Mouse (Mus musculus) T-helper 2 cell (primary cell): ENCODE measurements around the gene Csrnp1.

ENCODE experiments used
- in situ Hi-C: fragments of 300-600 bp; cut with MboI, MseI; formaldehyde crosslinking; loops from one replicate; pipeline ENCODE4 v1.15.1; 2025; ENCODE audit warnings: high pct_unique_total_duplicates

Gene Csrnp1

DNA sequence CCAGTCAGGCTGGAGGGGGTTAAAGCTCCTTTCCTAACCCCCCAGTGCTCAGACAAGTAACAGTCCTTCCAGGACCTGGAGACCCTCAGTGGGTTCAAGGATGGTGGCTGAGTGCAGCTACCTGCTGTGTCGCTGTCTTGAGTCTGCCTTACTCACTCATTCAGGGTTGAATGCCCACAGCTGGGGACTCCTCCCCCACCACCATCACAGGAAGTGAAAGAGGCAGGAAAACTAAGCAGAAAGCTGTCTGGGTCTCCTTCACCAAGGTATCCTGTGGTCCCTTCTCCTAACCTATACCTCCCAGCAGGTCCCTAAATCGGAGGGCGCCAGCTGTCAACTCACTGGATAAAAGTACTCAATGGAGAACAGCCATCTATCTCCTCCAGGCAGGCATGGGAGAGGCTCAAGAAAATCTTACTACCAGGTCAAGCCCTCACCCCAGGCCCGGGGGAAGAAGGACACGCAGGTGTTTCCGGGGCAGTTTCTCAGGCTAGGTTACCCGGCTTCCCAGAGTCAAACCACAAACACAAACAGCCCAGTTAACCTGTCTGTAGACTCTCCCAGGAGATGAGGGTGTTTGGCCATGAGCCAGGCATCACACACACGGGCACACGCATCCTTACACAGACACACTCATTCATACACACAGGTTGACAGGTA is 6.2 kb downstream of the Csrnp1 start:
- in situ Hi-C loops, result no loop called here

DNA sequence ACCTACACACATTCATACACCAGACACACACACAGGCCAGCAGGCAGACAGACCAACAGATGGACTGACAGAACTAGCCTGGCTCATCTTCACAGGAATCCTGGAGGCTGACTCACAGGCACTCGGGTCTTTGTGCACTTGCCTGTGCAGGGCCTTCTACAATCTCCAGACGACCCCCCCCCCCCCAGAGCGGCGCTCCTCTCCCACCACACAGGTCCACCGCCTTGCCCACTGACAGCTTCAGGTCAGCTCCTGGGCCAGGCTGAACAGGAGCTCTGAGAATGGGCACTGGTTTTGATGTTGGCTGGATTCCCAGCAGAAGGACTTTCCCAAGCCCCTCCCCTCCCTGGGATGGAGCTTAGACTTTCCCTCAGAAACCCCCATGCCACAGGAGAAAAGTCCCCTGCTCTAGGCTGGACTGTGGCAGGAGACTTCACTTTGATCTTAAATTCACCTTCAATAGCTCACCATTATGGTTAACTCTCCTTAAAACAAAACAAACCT is 6.8 kb downstream of the Csrnp1 start:
- in situ Hi-C loops, result no loop called here

GRCm38 (mm10) chr9:119976704-119977556 is 7.5 kb downstream of the Csrnp1 start:
- in situ Hi-C loops, result no loop called here

DNA sequence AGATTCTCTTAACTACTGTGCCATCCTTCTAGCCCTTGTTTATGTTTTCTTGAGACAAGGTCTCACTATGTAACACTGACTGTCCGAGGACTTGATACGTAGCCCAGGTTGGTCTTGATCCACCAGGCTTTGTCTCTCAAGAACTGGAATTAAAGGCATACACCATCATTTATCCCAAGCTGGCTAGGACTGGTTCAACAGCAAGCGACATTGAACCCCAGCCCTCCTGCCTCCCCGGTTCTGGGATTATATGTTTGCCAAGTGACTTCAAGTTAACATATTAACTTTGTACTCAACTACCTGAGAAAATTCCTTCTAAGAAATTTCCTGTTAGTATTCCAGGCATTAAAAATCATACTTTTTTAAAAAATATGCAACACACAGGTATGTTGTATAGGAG is 9.2 kb downstream of the Csrnp1 start:
- in situ Hi-C loops, result no loop called here

- in situ Hi-C loops, result no loop called here
These were observed 9.8 kb downstream of the Csrnp1 start for GRCm38 (mm10) chr9:119974609-119975008.

- in situ Hi-C loops, result no loop called here
These were observed 10.5 kb downstream of the Csrnp1 start for GRCm38 (mm10) chr9:119973869-119974520.

DNA sequence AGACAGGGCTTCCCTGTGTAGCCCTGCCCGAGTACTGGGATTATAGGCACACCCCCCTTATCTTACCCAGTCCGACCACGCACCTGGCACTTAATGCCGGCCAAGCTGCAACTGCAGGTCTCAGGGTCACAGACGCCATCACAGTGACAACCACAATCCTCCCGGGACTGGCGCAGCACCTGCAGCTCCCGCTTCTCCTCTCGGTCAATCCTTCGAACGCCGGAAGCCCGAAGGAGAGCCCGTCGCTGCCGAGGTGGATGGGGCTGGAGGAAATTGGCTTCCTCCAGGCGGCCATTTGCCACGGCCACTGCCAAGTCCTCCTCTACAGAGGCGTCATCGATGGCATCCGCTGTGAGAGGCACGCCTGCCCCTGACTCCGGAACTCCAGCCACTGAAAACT is 11.2 kb downstream of the Csrnp1 start:
- in situ Hi-C loops, result no loop called here

GRCm38 (mm10) chr9:119972582-119972981 is 11.9 kb downstream of the Csrnp1 start:
- in situ Hi-C loops, result no loop called here

DNA sequence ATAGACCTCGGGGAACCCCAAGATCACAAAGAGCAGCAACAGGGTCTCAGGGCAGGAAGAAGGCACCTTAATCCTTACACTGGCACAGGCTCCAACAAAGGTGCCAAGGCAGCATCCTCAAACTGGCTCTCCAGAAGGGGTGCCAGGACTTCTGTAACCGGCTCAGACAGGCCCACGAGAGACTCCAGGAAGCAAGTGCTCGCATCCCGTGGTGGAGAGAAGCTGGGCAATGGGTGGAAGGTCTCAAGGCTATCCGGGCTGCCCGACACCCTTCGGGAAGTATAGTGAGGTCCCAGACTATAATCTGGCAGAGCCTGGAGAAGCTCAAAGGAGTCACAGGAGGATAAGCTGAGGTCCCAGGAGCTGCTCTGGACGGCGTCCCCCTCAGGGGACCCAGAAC is 12.3 kb downstream of the Csrnp1 start:
- in situ Hi-C loops, result no loop called here

DNA sequence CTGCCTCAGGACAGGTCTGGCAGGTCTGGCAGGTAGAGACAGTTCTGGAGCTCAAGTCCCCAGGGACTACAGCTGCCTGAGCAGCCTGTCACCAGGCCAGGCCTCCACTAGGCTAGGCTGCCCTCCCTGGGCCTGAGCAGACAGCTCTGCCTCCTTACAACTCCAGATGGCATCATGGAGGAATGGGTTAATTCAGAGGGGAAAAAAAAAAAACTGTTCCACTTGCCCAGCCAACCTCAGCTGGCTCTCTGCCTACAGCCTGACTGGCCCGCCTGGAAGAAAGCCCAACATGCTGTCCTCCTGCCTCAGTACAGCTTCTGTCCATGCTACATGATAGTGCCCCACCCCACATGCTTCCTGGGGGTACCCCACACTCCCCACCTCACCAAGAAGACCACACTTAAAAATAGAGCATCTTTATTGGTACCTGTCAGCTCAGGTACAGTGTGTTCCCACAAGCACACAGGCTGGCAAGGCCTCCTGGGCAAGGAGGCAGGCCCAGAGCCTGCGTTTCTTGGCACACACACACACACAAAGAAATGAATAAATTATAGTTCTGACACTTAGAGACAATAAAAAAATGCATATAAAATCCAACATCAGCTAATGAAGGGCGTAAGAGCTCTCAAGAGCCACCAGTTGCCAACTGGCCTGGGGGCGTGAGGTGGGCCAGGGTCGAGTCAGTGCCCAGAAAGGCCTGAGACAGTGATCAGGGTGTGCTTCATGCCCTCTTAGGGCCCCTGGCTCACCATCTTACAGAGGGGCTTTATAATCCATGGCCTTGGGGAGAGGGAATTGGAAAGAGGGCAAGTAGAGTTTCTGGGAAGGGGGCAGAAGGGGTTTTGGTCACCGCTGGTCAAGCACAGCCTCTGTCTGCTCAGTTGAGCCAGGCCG is 13.4 kb downstream of the Csrnp1 start:
- in situ Hi-C loops, result no loop called here

GRCm38 (mm10) chr9:119970221-119970620 is 14.2 kb downstream of the Csrnp1 start:
- in situ Hi-C loops, result no loop called here

DNA sequence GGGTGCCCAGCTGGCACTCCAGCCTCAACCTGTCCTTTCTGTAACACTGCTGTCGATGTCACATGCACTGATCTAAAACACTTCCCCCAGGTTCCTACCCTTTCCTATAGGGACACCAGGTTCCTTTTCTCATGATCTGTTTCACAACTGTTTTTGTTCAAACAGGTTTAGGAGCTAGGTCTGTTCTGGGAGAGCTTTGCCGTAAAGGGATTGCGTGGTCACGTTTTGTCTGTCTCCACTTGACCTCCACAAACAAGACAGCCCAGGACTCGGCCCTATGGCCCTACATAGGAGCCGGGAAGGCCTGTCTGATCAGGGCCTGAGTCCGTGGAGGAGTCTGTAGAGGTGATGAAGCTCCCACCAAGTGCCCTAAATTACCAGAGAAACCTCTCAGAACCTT is 14.6 kb downstream of the Csrnp1 start:
- in situ Hi-C loops, result no loop called here

DNA sequence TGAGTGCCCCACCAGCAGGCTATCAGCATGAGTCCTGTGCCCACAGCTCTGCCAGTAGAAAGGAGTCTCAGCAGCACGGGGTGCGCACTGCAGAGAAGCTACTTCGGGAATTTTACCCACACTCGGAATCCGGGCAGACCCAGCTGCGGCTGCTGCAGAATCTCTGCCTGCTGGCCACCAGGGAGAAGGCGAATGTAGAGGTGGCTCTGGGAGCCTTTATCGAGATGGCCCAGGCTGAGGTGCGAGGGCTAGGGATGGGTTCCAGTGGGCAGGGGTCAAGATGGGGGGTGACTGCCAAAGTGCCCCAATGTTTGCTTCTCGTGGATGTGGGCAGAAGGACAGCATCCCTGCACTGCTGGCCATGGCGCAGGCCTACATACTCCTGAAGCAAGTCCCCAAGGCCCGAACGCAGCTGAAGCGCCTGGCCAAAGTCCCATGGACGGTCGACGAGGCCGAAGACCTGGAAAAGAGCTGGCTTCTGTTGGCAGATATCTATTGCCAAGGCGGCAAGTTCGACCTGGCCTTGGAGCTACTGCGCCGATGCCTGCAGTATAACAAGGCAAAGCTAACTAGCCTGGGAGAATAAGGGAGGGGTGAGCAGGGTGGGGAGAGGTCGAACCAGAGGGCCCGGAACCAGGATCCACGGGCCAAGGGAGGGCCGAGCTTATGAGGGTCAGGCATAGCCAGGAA is 18.1 kb downstream of the Csrnp1 start:
- in situ Hi-C loops, result no loop called here

DNA sequence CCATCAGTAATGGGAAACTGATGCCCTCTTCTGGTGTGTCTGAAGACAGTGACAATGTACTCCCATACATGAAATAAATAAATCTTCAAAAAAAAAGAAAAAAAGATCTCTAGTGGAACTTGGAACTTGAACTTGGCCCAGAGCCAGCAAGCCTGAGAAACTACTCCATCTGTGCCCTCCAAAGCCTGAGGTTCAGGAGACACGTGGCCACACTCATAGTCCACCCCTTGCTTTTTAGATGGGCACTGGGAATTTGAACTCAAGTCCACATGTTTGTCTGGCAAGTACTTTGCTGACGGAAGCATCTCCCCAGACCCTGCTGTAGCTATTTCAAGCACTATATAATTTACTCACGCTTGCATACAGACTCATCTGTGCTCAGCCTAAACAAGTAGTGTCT is 19.3 kb downstream of the Csrnp1 start:
- in situ Hi-C loops, result no loop called here

DNA sequence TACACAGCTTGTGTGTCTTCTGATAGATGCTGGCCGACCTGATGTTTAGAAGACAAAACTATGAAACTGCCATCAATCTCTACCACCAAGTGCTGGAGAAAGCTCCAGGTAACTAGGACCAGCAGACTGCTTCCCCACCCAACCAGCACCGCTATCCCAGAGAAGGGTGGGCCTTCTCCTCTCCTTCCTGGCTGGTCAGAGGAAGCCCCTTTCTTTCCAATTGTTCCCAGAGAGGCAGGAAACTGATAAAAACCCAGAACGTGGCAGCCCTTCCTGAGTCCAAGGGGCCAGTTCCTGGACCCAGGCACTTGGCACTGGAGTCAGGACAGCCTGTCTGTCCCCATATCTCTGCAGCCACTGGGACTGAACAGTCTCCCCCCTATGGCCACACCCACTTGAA is 20.3 kb downstream of the Csrnp1 start:
- in situ Hi-C loops, result no loop called here

DNA sequence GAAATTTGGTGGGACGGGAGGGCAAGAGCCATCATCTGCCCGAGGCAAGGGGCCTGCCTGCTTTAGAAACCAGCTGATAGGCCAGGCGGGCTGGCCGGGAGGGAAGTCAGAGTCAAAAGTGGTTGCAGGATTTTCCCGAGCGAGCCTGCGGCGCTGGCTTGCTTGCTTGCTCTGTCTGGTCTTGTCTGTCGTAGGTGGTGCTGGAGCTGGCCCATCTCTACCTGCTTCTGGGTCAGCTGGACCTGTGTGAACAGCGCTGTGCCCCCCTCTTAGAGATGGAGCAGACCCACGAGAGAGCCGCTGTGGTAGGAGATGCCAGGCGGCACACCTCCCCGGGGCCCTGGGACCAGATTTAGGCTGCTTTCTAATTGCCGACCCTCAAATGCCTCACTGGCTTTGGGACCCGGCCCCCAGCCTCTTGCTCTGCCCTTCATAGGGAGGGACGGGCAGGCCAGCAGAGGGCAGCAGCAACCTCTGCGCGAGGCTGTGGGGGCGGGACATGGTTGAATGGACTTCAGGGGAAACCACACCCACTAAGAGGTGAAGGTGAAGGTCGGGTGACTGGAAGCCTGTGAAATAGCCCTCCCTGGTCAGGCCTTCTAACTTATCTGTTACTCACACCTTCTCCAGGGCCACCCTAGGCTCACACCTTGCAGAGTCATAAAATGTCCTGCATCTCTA is 21.3 kb downstream of the Csrnp1 start:
- in situ Hi-C loops, result no loop called here

DNA sequence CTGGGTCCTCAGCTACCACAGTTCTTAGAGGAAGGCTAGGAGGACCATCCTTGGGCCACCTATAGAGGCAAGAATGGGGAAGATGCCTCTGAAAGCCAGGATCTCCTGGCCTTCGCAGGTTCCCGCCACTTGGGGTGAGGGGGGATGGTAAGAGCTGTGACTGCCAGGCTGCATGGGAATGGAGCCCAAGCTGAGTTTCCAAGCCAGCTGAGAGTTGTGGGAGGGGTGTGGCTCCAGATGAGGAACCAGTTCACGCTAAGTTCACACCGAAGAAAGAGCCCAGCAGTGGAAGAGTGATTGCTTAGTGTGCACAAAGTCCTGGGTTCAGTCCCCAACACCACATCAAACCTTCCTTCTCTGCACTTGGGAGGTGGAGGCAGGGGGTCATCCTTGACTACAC is 22.2 kb downstream of the Csrnp1 start:
- in situ Hi-C loops, result no loop called here

DNA sequence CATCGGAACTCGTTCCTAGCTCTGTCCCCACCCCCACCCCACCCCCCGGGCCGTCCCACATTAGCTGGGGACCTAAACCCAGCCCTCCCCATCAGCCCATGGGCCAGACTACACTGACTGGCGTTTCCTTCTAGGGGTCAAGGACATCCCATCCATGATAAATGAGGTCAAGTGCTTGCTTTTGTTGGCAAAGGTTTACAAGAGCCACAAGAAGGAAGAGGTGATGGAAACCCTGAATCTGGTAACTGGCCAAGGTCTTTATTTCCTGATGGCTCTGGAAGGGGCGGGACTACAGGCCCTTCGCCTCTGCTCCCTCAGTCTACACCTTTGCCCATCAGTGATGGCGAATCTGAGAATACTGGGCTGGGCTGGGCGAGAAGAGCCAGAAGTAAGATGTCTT is 25.6 kb downstream of the Csrnp1 start:
- in situ Hi-C loops, result no loop called here

DNA sequence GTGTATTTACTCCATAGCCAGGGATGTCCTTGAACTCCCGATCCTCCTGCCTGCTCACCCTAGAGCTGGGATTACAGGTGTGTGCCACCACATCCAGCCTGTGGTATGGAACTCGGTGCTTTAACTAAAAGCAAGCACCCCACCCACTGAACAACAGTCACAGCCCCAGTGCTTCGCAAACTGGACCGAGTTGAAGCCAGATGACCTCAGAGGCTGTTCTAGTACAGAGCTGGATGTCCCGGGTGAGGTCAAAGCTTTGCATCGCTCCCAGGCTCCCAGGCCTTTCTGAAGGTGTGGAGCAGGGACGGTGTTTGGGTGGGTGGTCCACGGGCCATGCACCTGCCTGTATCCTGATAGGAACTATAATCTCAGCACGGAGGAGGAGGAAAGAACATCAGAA is 33.1 kb downstream of the Csrnp1 start:
- in situ Hi-C loops, result no loop called here

DNA sequence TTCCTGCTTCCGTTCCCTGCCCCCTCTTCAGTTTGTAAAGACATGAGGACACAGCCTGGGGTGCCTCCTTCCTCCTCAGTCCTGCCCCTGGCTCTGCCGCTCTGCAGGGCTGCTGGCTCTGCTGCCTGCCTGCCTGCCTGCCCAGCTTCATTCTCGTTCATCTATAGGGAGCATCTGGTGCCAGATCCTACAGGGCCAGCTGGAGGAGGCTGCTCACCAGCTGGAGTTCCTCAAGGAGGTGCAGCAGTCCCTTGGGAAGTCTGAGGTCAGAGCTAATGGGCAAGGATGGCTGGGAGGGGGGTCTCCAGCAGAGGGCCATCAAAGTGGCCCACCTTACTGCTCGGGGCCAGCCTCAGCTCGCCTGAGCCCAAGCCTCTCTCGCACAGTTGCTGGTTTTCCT is 34.0 kb downstream of the Csrnp1 start:
- in situ Hi-C loops, result no loop called here
